In genomic region chr8:86647771-86648170, GRCm38 (mm10) we compare ENCODE assay signal across 26 mouse cellular contexts.
"Had no signal": no experiment of that assay in that cellular context is flagged by ENCODE, and none has a peak within 500 bp of the region (broad histone marks: within the 10 kb centered on the region; RNA-seq: fewer than 3 reads in every experiment).

No protein-coding gene starts in this region.

- DNase-seq: gastrocnemius, postnatal 14 days; gastrocnemius, postnatal 36 days; heart, adult 18-20 months; heart, postnatal 10 days; heart, postnatal 4 days; kidney, adult 2 months; kidney, adult 9 months; kidney, postnatal 14 days; kidney, postnatal 36 days; layer of hippocampus, postnatal 36 days; left cerebral cortex, postnatal 4 days had no signal

- H3K4me3 ChIP-seq: heart, embryonic 10.5 days; heart, embryonic 12.5 days; hindbrain, embryonic 10.5 days; hindbrain, embryonic 12.5 days; intestine, embryonic 15.5 days; kidney, embryonic 15.5 days; limb, embryonic 13.5 days; limb, embryonic 15.5 days; liver, embryonic 12.5 days had no signal

- H3K27ac ChIP-seq: heart, embryonic 10.5 days; hindbrain, embryonic 10.5 days; hindbrain, embryonic 12.5 days; hindbrain, embryonic 14.5 days; intestine, embryonic 15.5 days; kidney, embryonic 15.5 days; kidney, postnatal 0 days; limb, embryonic 13.5 days; limb, embryonic 15.5 days; liver, embryonic 12.5 days; liver, embryonic 14.5 days had no signal

- ATAC-seq: hindbrain, embryonic 16.5 days; inflammation-experienced regulatory T-cells, adult 6 months; intestine, embryonic 15.5 days; intestine, postnatal 0 days; liver, embryonic 12.5 days had no signal
